Mouse (Mus musculus): Measurements from ENCODE around the gene Kalrn.
A peak's percentile ranks its signal among the peaks of the same experiment; 100 is the strongest.

Gene Kalrn

GRCm38 (mm10) chr16:33944126-33944525 lies 629.2 kb downstream of the Kalrn start:
- no peaks in the 10 kb centered on the region for H3K9me3 ChIP-seq (ENCODE audit: low read length)
- peaks cover 13% of the 10 kb centered on the region for H3K36me3 ChIP-seq (ENCODE audit: insufficient read depth, low read length)
- H3K4me1 ChIP-seq (replicated peaks; ENCODE audit: low read depth, low read length): peaks cover 35% of the 10 kb centered on the region
- H3K4me3 ChIP-seq (replicated peaks; ENCODE audit: low read length): no peak overlapping the region
- H3K27me3 ChIP-seq (ENCODE audit: insufficient read depth, low read length): no peaks in the 10 kb centered on the region
- no peak for TF ChIP-seq CTCF (conservative IDR thresholded peaks at IDR 0.05; ENCODE audit: low read length)
- no peak for TF ChIP-seq POU5F1 (IDR thresholded peaks at IDR 0.05; ENCODE audit: borderline replicate concordance, low read length)

- TF ChIP-seq POU5F1 (IDR thresholded peaks at IDR 0.05; ENCODE audit: borderline replicate concordance, low read length) (no peak), CTCF (conservative IDR thresholded peaks at IDR 0.05; ENCODE audit: low read length) (no peak), NANOG (IDR thresholded peaks at IDR 0.05; ENCODE audit: borderline replicate concordance, low read length) (no peak)
- H3K9me3 ChIP-seq (ENCODE audit: low read length): no peaks in the 10 kb centered on the region
- peaks cover 6% of the 10 kb centered on the region for H3K36me3 ChIP-seq (ENCODE audit: insufficient read depth, low read length)
- no peaks in the 10 kb centered on the region for H3K27me3 ChIP-seq (ENCODE audit: insufficient read depth, low read length)
- H3K4me3 ChIP-seq (replicated peaks; ENCODE audit: low read length): no peak overlapping the region
- peaks cover 28% of the 10 kb centered on the region for H3K4me1 ChIP-seq (replicated peaks; ENCODE audit: low read depth, low read length)
Observed at GRCm38 (mm10) chr16:33943388-33943787, 629.9 kb downstream of the Kalrn start.

- H3K27me3 ChIP-seq (ENCODE audit: insufficient read depth, low read length): no peaks in the 10 kb centered on the region
- TF ChIP-seq NANOG (IDR thresholded peaks at IDR 0.05; ENCODE audit: borderline replicate concordance, low read length) (no peak), POU5F1 (IDR thresholded peaks at IDR 0.05; ENCODE audit: borderline replicate concordance, low read length) (no peak), CTCF (conservative IDR thresholded peaks at IDR 0.05; ENCODE audit: low read length) (no peak)
Observed at GRCm38 (mm10) chr16:33942341-33942740, 631.0 kb downstream of the Kalrn start.

GRCm38 (mm10) chr16:33941271-33941781 lies 632.0 kb downstream of the Kalrn start:
- H3K4me1 ChIP-seq (replicated peaks; ENCODE audit: low read depth, low read length): peaks cover 19% of the 10 kb centered on the region
- peaks cover 8% of the 10 kb centered on the region for H3K36me3 ChIP-seq (ENCODE audit: insufficient read depth, low read length)
- no peak for TF ChIP-seq POU5F1 (IDR thresholded peaks at IDR 0.05; ENCODE audit: borderline replicate concordance, low read length)
- TF ChIP-seq CTCF (conservative IDR thresholded peaks at IDR 0.05; ENCODE audit: low read length): no peak
- no peak for TF ChIP-seq NANOG (IDR thresholded peaks at IDR 0.05; ENCODE audit: borderline replicate concordance, low read length)

More at GRCm38 (mm10) chr16:33942341-33942740, 631.0 kb downstream of the Kalrn start:
- Histone ChIP-seq H3K4me3 (replicated peaks; ENCODE audit: low read length) (no peak overlapping the region), H3K36me3 (ENCODE audit: insufficient read depth, low read length) (peaks cover 12% of the 10 kb centered on the region), H3K4me1 (replicated peaks; ENCODE audit: low read depth, low read length) (peaks cover 22% of the 10 kb centered on the region), H3K9me3 (ENCODE audit: low read length) (no peaks in the 10 kb centered on the region)

GRCm38 (mm10) chr16:33940095-33940494 lies 633.2 kb downstream of the Kalrn start:
- no peak for TF ChIP-seq NANOG (IDR thresholded peaks at IDR 0.05; ENCODE audit: borderline replicate concordance, low read length)
- no peak for TF ChIP-seq POU5F1 (IDR thresholded peaks at IDR 0.05; ENCODE audit: borderline replicate concordance, low read length)
- no peak for TF ChIP-seq CTCF (conservative IDR thresholded peaks at IDR 0.05; ENCODE audit: low read length)
- no peak overlapping the region for H3K4me3 ChIP-seq (replicated peaks; ENCODE audit: low read length)
- peaks cover 8% of the 10 kb centered on the region for H3K36me3 ChIP-seq (ENCODE audit: insufficient read depth, low read length)
- no peaks in the 10 kb centered on the region for H3K27me3 ChIP-seq (ENCODE audit: insufficient read depth, low read length)
- peaks cover 19% of the 10 kb centered on the region for H3K4me1 ChIP-seq (replicated peaks; ENCODE audit: low read depth, low read length)
- H3K9me3 ChIP-seq (ENCODE audit: low read length): no peaks in the 10 kb centered on the region

More at GRCm38 (mm10) chr16:33941271-33941781, 632.0 kb downstream of the Kalrn start:
- no peaks in the 10 kb centered on the region for H3K9me3 ChIP-seq (ENCODE audit: low read length)
- no peaks in the 10 kb centered on the region for H3K27me3 ChIP-seq (ENCODE audit: insufficient read depth, low read length)
- peak overlapping the region; percentile 23; the same call in 1 of the 2 replicates for H3K4me3 ChIP-seq (replicated peaks; ENCODE audit: low read length)

GRCm38 (mm10) chr16:33939636-33940035 lies 633.7 kb downstream of the Kalrn start:
- no peaks in the 10 kb centered on the region for H3K27me3 ChIP-seq (ENCODE audit: insufficient read depth, low read length)
- H3K4me3 ChIP-seq (replicated peaks; ENCODE audit: low read length): no peak overlapping the region
- peaks cover 8% of the 10 kb centered on the region for H3K36me3 ChIP-seq (ENCODE audit: insufficient read depth, low read length)
- H3K9me3 ChIP-seq (ENCODE audit: low read length): no peaks in the 10 kb centered on the region
- no peak for TF ChIP-seq NANOG (IDR thresholded peaks at IDR 0.05; ENCODE audit: borderline replicate concordance, low read length)
- TF ChIP-seq CTCF (conservative IDR thresholded peaks at IDR 0.05; ENCODE audit: low read length): no peak
- no peak for TF ChIP-seq POU5F1 (IDR thresholded peaks at IDR 0.05; ENCODE audit: borderline replicate concordance, low read length)
- peaks cover 19% of the 10 kb centered on the region for H3K4me1 ChIP-seq (replicated peaks; ENCODE audit: low read depth, low read length)

GRCm38 (mm10) chr16:33939133-33939531 lies 634.2 kb downstream of the Kalrn start:
- Histone ChIP-seq H3K9me3 (ENCODE audit: low read length) (no peaks in the 10 kb centered on the region), H3K27me3 (ENCODE audit: insufficient read depth, low read length) (no peaks in the 10 kb centered on the region), H3K4me1 (replicated peaks; ENCODE audit: low read depth, low read length) (peaks cover 19% of the 10 kb centered on the region), H3K4me3 (replicated peaks; ENCODE audit: low read length) (no peak overlapping the region), H3K36me3 (ENCODE audit: insufficient read depth, low read length) (peaks cover 7% of the 10 kb centered on the region)
- TF ChIP-seq NANOG (IDR thresholded peaks at IDR 0.05; ENCODE audit: borderline replicate concordance, low read length) (no peak), POU5F1 (IDR thresholded peaks at IDR 0.05; ENCODE audit: borderline replicate concordance, low read length) (no peak), CTCF (conservative IDR thresholded peaks at IDR 0.05; ENCODE audit: low read length) (no peak)

GRCm38 (mm10) chr16:33938311-33939132 lies 634.8 kb downstream of the Kalrn start:
- TF ChIP-seq CTCF (conservative IDR thresholded peaks at IDR 0.05; ENCODE audit: low read length) (no peak), NANOG (IDR thresholded peaks at IDR 0.05; ENCODE audit: borderline replicate concordance, low read length) (no peak), POU5F1 (IDR thresholded peaks at IDR 0.05; ENCODE audit: borderline replicate concordance, low read length) (no peak)
- Histone ChIP-seq H3K27me3 (ENCODE audit: insufficient read depth, low read length) (no peaks in the 10 kb centered on the region), H3K4me3 (replicated peaks; ENCODE audit: low read length) (no peak overlapping the region), H3K36me3 (ENCODE audit: insufficient read depth, low read length) (peaks cover 5% of the 10 kb centered on the region), H3K4me1 (replicated peaks; ENCODE audit: low read depth, low read length) (peaks cover 20% of the 10 kb centered on the region), H3K9me3 (ENCODE audit: low read length) (no peaks in the 10 kb centered on the region)

Data from E14TG2a.4 (cell line).